Mouse (Mus musculus): ENCODE results near the gene Aunip.
A peak's percentile ranks its signal among the peaks of the same experiment; 100 is the strongest.

- TF ChIP-seq CTCF (IDR thresholded peaks at IDR 0.05; ENCODE audit: low read depth) (peak; percentile 97), EP300 (IDR thresholded peaks at IDR 0.05; ENCODE audit: low read depth) (no peak)
Observed at GRCm38 (mm10) chr4:134543261-134543660, 32.5 kb downstream of the Aunip start.
